Mouse (Mus musculus) hindbrain, embryonic 16.5 days (tissue): ENCODE data around the gene Vil1. TPM values are rescaled to one million over a fixed set of nuclear protein-coding genes. Genes with fewer than 3 reads are reported as not detected.

Experiments used
- ATAC-seq: fragments of 200-750 bp; cut with Nextera tagmentation; 2 replicates; pipeline ENCODE4 v1.8.0; 2017; ENCODE audit warnings: moderate TSS enrichment, moderate library complexity
- H3K27ac ChIP-seq: fragments of 300-500 bp; sonication (generic); 2 replicates; pipeline ENCODE4 v1.5.1; 2014; ENCODE audit warnings: low read depth, mild to moderate bottlenecking, control low read depth, low read length, moderate library complexity
- H3K27me3 ChIP-seq: fragments of 300-500 bp; sonication (generic); replicated peaks from 2 replicates; pipeline ENCODE4 v1.6.1; 2014; ENCODE audit warnings: low read length; ENCODE audit not compliant: control insufficient read depth, insufficient read depth
- H3K36me3 ChIP-seq: fragments of 300-500 bp; sonication (generic); 2 replicates; pipeline ENCODE4 v1.6.1; 2014; ENCODE audit warnings: mild to moderate bottlenecking, low read length, moderate library complexity, mixed read lengths; ENCODE audit not compliant: control insufficient read depth, insufficient read depth
- H3K4me1 ChIP-seq: fragments of 300-500 bp; sonication (generic); 2 replicates; pipeline ENCODE4 v1.6.1; 2014; ENCODE audit warnings: low read depth, low read length; ENCODE audit not compliant: control insufficient read depth, insufficient read depth
- H3K4me2 ChIP-seq: fragments of 300-500 bp; sonication (generic); 2 replicates; pipeline ENCODE4 v1.6.1; 2014; ENCODE audit warnings: mild to moderate bottlenecking, low read length, control low read depth, moderate library complexity
- H3K4me3 ChIP-seq: fragments of 300-500 bp; sonication (generic); 2 replicates; pipeline ENCODE4 v1.5.1; 2014; ENCODE audit warnings: mild to moderate bottlenecking, low read length, control low read depth, moderate library complexity
- H3K9ac ChIP-seq: fragments of 300-500 bp; sonication (generic); 2 replicates; pipeline ENCODE4 v1.6.1; 2014; ENCODE audit warnings: low read depth, mild to moderate bottlenecking, control low read depth, low read length, moderate library complexity
- H3K9me3 ChIP-seq: fragments of 300-500 bp; sonication (generic); 2 replicates; pipeline ENCODE4 v1.6.1; 2014; ENCODE audit warnings: mild to moderate bottlenecking, low read length, moderate library complexity; ENCODE audit not compliant: control insufficient read depth
- WGBS: fragments of 180-500 bp; shearing (Covaris S2); extraction: QIAGEN DNeasy Blood & Tissue Kit; methylation state at CpG from one replicate; pipeline ENCODE4 v1.1.7; 2014; 5-methylcytosine and 5-hydroxymethylcytosine counted together
- polyA plus RNA-seq: library from polyadenylated mRNA; unstranded; fragments of >200 nt; fragmentation: Nextera tagmentation; extraction: Ambion mirVana; gene quantifications from 2 replicates; pipeline ENCODE4 v1.2.1, GENCODE M21; 2015

Vil1 gene
- polyA plus RNA-seq, 1 experiment from 2014 or later, result 0.19 TPM

DNA sequence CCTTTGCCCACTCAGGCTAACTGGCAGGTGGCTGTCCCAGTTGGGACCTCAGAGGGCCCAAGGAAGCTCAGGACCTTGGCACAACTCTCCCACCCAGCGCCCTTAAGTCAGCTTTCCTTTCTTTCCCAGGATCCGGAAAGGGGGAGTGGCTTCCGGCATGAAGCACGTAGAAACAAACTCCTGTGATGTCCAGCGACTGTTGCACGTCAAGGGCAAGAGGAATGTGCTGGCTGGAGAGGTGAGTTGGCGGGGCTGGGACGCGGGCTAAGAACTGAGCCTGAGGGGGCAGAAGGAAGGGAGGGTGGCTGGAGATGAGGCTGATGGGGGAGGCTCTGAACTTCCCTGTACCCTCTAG is 10.2 kb downstream of the Vil1 start:
- 69% methylated on average over 9 of the region's 9 CpGs for WGBS
- H3K9me3 ChIP-seq, result no peaks in the 10 kb centered on the region
- no peaks in the 10 kb centered on the region for H3K36me3 ChIP-seq
- H3K27ac ChIP-seq, result no peak overlapping the region
- H3K27me3 ChIP-seq, result no peaks in the 10 kb centered on the region
- no peak for ATAC-seq
- no peak overlapping the region for H3K4me3 ChIP-seq
- no peak overlapping the region for H3K9ac ChIP-seq
- 0 out of 2 replicates have a peak, but pooled peaks cover 2% of the 10 kb centered on the region for H3K4me1 ChIP-seq
- H3K4me2 ChIP-seq, result no peak overlapping the region

DNA sequence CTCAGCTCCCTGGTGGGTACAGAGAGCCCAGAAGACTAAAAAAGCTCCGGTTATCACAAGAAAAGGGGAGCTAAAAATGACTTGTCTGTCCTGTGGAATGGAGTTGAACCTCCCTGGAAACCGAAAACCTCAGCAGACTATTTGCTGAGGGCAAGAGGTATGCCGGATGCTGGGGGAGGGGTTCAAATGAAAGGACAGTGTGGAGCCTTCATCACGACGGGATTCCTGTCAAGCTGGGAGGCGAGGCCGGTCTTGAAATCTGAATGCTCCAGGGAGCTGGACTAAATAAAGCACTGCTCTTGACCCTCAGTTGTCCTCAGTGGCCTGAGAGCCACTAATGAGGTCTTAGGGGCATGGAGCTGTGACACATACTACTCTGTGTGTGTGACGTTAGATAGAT is 14.0 kb downstream of the Vil1 start:
- Histone ChIP-seq H3K36me3 (no peaks in the 10 kb centered on the region), H3K9me3 (no peaks in the 10 kb centered on the region), H3K9ac (no peak overlapping the region), H3K27me3 (no peaks in the 10 kb centered on the region), H3K4me1 (0 out of 2 replicates have a peak, but pooled peaks cover 2% of the 10 kb centered on the region), H3K4me3 (no peak overlapping the region), H3K4me2 (no peak overlapping the region), H3K27ac (no peak overlapping the region)
- no peak for ATAC-seq
- WGBS, result 22% methylated on average over 8 of the region's 8 CpGs

DNA sequence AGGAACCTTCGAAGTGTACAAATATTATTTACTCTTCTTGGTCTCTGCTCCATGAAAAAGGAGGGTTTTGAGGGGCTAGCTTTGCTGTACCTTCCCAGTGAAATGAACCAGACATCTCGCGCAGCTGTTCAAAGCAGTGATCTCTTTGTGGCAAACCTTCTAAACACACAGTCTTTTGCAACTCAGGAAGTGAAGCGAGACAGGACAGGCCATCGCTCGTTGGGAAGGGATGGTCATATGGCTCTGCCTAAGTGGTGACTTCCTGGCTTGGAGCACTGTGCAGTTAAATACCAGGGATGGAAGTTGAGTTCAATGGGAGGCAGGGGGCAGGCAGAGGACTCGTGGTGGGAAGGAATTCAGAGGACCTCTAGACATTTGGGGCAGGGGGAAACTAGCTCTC is 16.7 kb downstream of the Vil1 start:
- H3K4me3 ChIP-seq, result no peak overlapping the region
- H3K4me2 ChIP-seq, result no peak overlapping the region
- no peaks in the 10 kb centered on the region for H3K36me3 ChIP-seq
- ATAC-seq, result no peak
- no peak overlapping the region for H3K27ac ChIP-seq
- no peak overlapping the region for H3K9ac ChIP-seq
- H3K9me3 ChIP-seq, result no peaks in the 10 kb centered on the region
- H3K27me3 ChIP-seq, result no peaks in the 10 kb centered on the region
- H3K4me1 ChIP-seq, result 0 out of 2 replicates have a peak, but pooled peaks cover 2% of the 10 kb centered on the region
- WGBS, result 81% methylated on average over 7 of the region's 7 CpGs

DNA sequence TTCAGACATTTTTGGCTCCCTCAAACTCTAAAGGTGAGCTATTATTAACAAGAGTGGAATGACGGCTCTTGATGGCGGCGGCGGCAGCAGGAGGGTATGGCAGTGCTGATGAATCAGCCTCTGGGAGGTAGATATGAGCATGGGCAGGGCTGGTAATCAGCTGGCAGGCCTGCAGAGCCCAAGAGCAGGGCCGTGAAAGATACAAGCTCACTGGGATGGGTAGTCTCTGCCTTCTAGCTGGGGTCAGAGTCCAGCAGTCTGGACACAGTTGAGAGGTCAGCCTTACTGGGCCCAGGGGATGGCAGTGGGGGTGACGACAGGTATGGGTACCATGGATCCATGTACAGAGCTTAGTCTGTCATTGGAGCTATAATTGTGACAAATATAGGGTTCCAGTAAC is 24.0 kb downstream of the Vil1 start:
- Histone ChIP-seq H3K4me1 (no peaks in the 10 kb centered on the region), H3K9ac (no peak overlapping the region), H3K27me3 (no peaks in the 10 kb centered on the region), H3K9me3 (no peaks in the 10 kb centered on the region), H3K36me3 (peaks cover 8% of the 10 kb centered on the region), H3K27ac (no peak overlapping the region), H3K4me3 (no peak overlapping the region), H3K4me2 (no peak overlapping the region)
- ATAC-seq, result no peak; the same call in 1 of the 2 replicates
- WGBS, result 79% methylated on average over 6 of the region's 6 CpGs

DNA sequence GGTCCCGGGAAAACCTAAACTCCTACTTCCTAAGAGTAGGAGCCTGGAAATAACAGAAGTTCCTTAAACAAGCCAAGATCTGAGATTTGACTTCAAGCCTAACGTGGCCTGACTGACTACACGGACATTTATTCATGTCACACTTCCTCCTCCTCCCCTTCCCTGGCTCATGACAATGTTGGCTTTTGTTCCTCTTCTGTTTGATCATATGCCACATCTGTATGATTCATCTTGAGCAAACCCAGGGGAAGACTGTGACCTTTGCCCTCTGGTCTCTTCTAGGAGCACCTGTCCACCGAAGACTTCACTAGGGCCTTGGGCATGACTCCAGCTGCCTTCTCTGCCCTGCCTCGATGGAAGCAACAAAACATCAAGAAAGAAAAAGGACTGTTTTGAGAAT is 25.4 kb downstream of the Vil1 start:
- Histone ChIP-seq H3K4me2 (no peak overlapping the region), H3K36me3 (peaks cover 15% of the 10 kb centered on the region), H3K4me3 (no peak overlapping the region), H3K27ac (no peak overlapping the region), H3K27me3 (no peaks in the 10 kb centered on the region), H3K9ac (no peak overlapping the region), H3K4me1 (no peaks in the 10 kb centered on the region), H3K9me3 (no peaks in the 10 kb centered on the region)
- 62% methylated on average over 5 of the region's 5 CpGs for WGBS
- ATAC-seq, result no peak

DNA sequence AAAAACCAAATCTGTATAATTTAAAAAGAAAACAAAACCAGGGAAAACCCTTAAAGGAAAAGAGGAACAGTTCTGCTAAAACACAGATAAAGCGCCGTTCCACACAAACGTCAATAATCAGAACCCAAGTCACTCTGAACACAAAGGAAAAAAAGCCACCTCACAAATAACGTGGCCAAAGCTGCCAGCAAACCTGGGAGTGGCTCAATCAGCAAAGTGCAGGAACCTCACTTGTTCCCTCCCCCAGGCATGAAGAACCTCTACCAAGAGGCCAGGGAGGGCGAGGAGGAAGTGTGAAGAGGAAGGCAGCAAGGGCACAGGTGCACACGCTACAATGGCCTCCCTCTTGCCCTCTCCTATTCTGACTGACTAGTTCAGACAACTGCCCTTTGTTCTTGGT is 26.4 kb downstream of the Vil1 start:
- no peak overlapping the region for H3K9ac ChIP-seq
- 89% methylated on average over 6 of the region's 6 CpGs for WGBS
- peaks cover 18% of the 10 kb centered on the region for H3K36me3 ChIP-seq
- H3K4me3 ChIP-seq, result no peak overlapping the region
- no peak for ATAC-seq
- H3K9me3 ChIP-seq, result no peaks in the 10 kb centered on the region
- no peaks in the 10 kb centered on the region for H3K27me3 ChIP-seq
- H3K4me1 ChIP-seq, result no peaks in the 10 kb centered on the region
- no peak overlapping the region for H3K4me2 ChIP-seq
- no peak overlapping the region for H3K27ac ChIP-seq

DNA sequence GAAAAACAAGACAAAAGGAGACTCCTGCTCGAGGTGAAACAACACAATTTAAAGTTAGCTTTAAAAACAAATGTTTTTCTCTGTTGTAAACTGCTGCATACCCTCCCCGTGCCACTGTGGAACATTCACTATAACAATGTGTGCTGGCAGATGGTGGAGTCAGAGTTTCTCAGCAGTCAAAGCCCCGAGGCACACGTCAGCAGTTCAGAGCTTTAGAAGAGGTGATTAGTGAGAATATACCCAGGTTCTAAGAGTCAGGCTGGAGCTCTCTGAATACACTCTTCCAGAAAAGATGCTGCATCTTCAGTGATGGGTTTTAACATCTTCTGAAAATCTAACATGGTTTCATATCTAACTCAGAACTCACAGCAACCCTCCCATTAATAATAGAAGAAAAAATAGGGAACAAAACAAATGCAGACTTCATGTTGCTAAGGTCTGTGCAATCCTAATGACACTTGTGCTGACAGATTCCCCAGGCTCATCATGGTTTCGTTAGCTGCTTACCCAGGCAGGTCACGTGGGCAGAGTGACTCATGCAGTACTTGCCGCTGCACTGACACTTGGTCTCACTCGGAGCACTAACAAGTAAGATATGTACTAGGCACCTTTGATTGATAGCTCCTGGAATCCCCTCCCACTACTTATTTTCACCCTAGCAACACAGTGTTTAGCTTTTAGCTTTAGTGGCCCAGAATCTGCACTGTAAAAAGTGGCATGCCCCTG is 28.7 kb downstream of the Vil1 start:
- H3K4me3 ChIP-seq, result no peak overlapping the region
- 0 out of 2 replicates have a peak, but pooled peaks have one; percentile 67 for ATAC-seq
- no peak overlapping the region for H3K9ac ChIP-seq
- peaks cover 25% of the 10 kb centered on the region for H3K36me3 ChIP-seq
- no peak overlapping the region for H3K27ac ChIP-seq
- H3K9me3 ChIP-seq, result no peaks in the 10 kb centered on the region
- WGBS, result 69% methylated on average over 8 of the region's 8 CpGs
- no peak overlapping the region for H3K4me2 ChIP-seq
- no peaks in the 10 kb centered on the region for H3K4me1 ChIP-seq
- H3K27me3 ChIP-seq, result no peaks in the 10 kb centered on the region

DNA sequence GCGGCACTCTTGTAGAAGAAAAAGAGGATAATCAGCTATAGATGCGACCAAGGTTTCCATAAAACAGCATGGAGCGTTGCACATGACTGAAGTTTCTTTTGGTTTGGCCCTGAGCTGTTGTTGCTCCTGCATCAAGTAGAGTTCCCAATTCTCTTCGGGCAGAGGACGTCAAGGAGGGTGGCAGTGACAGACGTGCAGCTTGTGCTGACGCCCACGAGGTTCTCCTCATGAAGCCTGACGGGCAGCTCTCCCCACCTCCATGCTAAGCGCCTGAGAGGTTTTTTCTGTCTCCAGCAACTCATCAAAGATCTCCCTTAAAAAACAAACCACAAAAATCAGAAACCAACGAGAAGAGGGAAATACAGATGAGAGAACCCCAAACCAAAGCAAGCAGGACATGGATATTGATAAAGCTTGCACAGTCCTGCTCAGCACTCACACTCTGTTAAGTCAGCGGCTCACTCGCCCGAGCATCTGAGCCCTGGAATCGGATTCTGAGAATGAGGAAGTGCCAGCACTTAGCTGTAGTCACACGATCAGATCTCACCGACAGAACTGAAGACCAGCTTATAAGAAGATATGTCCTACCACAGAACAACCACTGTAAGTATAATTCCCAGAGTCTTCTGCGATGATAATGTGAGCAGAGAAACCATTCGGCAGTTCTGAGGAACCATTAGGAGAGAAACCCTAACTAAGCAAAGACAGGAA is 30.1 kb downstream of the Vil1 start:
- Histone ChIP-seq H3K9ac (no peak overlapping the region), H3K27me3 (no peaks in the 10 kb centered on the region), H3K27ac (no peak overlapping the region), H3K4me3 (no peak overlapping the region), H3K4me2 (no peak overlapping the region), H3K36me3 (peaks cover 26% of the 10 kb centered on the region), H3K4me1 (no peaks in the 10 kb centered on the region), H3K9me3 (no peaks in the 10 kb centered on the region)
- WGBS, result 90% methylated on average over 19 of the region's 19 CpGs
- ATAC-seq, result no peak

DNA sequence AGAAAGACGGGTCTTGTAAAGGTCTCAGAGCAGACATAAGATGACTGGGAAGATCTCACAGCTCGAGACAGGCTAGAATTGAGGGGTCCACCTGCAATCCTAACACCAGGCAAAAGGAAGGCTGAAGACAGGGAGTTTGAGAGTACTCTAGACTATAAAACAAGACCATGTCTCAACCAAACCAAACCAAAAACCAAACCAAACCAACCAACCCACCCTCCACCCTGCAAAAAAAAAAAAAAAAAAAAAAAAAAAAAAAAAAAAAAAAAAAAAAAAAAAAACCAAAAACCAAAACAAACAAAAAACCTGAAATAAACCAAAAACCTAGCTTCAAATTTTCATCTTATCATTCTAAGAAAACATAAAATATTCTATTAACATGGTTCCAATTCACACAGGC is 35.4 kb downstream of the Vil1 start:
- no peak overlapping the region for H3K4me3 ChIP-seq
- H3K4me2 ChIP-seq, result no peak overlapping the region
- H3K27ac ChIP-seq, result no peak overlapping the region
- H3K9me3 ChIP-seq, result no peaks in the 10 kb centered on the region
- no peak for ATAC-seq
- 94% methylated on average over 2 of the region's 2 CpGs for WGBS
- H3K36me3 ChIP-seq, result peaks cover 20% of the 10 kb centered on the region
- H3K27me3 ChIP-seq, result no peaks in the 10 kb centered on the region
- H3K4me1 ChIP-seq, result no peaks in the 10 kb centered on the region
- H3K9ac ChIP-seq, result no peak overlapping the region
